Mouse (Mus musculus): Measurements from ENCODE around the gene Kbtbd2.

Gene Kbtbd2

DNA sequence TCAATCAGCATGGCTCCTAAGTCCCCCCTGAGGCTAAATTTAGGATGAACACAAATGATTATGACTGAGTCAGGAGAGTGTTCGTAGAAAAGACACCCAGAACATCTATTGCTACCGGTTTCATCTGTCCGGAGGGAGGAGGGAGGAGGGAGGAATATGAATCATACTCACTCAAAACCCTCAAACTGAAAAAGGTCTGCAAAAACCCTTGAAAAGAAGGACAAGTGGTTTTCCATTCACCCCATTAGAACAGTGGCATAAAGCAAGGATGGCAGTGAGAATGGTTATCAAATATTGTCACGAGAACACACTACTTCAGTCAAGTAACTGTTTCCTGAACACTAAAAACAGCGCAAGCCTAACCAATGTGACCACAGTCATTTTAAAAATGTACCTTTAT lies 12.5 kb downstream of the Kbtbd2 start:
- no peak for DNase-seq (ENCODE audit: low spot score)

DNA sequence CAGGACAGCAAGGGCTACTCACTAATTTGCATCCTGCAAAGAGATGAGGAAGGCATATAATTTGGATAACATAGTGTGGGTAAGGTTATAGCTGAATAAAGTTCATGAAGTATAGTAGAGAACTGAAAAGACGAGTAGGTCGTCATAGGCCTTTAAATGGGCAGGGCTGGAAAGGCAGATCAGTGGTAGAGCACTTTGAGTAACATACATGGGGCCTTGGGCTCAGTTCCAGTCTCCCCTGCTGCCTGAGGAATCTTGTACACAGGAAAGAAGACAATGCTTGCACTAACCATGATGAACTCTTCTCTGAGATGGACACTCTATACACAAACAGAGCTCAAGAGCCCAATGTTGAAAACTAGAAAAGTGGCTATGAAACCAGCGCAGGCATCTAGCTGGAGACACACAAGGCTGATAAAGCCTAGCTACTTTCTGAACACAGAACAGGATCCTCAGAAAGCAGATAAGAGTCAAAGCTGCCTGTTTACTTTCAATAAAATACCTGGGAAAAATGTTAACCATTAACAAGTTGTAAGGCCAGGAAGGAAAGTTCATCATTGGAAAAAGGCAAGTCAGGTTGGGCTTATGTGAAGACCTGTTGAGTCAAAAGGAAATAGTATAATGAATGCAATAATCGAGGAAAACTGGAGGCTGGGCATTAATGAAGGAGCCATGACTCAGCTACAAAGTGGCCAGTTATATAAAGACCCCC lies 13.9 kb downstream of the Kbtbd2 start:
- no peak for DNase-seq (ENCODE audit: low spot score)

DNA sequence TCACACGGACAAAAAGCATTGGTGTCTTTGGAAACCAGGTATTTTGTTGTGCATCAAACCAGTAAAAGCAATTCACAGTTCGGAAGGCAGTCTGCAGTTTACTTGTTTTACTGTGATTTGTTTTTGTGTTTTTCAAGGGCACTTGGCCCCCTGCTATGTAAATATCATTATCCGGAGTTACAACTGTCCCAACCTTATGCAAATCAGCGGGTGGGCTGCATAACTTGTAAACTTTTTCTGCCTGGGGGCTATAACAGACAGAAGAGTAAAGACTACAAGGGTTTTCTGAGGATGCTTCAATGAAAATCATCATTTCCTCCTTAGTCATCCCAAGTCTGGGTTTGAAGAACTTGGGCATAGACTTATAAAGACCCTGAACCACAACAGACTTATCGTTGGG lies 18.0 kb downstream of the Kbtbd2 start:
- no peak for DNase-seq (ENCODE audit: low spot score)

DNA sequence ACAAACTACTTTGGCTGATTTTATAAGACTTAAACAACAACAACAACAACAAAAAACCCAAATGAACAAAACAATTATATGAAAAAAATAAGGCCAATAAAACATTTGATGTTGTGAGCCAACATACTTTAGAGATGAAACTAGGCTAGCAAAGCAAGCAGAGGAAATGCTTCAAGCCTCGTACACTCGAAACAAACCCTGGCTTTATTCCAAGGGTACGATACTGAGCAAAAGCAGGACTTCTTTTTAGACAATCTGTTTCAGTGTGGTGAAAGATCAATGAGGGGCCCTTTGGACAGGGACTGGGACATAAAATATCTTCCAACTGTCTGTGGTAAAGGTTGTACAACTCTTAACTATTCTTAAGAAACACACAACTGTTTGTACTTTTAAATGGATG lies 21.8 kb downstream of the Kbtbd2 start:
- no peak for DNase-seq (ENCODE audit: low spot score)

DNA sequence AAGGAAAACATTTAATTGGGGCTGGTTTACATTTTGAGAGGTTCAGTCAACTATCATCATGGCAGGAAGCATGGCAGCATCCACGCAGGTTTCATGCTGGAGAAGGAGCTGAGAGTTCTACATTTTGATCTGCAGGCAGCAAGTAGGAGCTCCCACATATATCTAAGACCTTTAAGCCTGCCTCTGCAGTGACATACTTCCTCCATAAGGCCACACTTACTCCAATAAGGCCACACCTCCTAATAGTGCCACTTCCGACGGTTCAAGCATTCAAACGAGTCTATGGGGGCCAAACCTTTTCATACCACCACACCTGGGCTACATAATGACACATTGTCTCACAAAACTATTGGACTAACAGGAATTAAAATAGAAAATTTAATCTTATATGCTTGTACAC lies 31.9 kb downstream of the Kbtbd2 start:
- DNase-seq (ENCODE audit: low spot score) = no peak

DNA sequence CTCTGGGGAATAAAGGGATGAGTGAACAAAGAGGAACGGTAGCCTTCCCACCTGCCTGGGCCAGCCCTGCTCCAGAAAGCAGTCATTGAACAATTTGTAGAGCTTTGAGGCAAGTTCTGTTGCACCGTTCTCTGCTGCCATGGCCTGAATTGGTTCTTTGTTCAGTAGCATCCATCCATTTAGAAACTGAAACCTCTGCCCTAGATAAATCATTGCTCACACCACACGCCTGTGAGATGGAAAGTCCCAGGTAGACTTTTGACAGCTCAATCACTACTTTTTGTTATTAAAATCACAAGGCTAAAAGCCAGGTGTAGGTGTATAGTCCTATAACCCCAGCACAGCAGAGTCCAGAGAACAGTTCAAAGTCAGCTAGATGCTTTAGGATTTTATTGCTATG lies 32.3 kb downstream of the Kbtbd2 start:
- DNase-seq (ENCODE audit: low spot score) = no peak

DNA sequence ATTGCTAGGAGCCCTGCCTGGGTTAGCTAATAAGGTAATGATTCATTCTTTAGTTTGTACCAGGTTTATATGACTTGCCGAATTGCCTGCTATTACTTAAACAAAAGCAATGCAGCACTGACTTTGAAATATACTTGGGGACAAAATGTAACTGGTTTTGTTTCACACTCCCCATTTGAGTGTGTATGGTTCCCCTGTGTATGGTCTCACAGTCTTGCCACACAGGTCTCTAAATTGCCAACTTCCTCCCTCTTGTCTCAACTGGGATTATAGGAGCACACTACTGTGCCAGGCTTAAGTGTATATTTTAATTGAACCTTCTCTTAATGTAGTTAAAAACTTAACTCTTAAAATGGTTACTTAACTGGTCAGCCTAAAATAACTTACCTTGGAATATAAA lies 38.3 kb downstream of the Kbtbd2 start:
- no peak for DNase-seq (ENCODE audit: low spot score)

DNA sequence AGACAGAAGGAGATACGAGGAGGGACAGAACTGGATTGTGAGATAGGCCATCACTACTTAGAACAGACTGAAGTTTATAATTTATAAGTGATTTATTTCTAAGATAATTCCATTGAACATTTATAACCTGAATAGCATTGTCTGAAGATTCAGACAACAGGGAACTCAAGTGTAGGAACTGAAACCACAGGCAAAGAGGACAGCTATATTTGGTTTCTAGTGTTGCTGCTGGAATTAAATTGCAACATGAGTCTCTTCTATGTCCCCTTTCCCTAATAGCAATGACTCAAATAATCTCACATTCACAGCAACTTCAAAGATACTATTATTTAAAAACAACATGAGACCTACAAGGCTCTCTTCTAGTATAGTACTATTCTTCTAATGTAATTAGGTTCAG lies 41.5 kb downstream of the Kbtbd2 start:
- no peak for DNase-seq (ENCODE audit: low spot score)

DNA sequence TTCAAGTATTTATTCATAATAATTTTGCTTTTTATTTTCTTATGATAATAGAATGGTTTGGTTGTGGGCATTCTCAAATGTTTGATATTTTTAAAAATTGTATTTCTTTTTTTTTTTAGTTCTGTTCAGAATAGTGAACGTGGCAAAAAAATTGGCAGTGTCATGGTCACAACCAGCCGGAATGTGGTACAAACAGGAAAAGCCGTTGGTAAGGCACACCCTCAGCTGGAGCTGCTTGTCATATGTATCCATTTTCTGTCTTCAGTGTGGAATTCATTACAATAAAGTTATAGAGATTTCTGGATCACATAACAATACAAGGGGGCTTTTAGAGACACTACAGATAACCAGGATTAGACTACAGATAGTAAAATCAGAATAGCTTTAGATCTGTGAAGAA lies 43.9 kb downstream of the Kbtbd2 start:
- no peak for DNase-seq (ENCODE audit: low spot score)

DNA sequence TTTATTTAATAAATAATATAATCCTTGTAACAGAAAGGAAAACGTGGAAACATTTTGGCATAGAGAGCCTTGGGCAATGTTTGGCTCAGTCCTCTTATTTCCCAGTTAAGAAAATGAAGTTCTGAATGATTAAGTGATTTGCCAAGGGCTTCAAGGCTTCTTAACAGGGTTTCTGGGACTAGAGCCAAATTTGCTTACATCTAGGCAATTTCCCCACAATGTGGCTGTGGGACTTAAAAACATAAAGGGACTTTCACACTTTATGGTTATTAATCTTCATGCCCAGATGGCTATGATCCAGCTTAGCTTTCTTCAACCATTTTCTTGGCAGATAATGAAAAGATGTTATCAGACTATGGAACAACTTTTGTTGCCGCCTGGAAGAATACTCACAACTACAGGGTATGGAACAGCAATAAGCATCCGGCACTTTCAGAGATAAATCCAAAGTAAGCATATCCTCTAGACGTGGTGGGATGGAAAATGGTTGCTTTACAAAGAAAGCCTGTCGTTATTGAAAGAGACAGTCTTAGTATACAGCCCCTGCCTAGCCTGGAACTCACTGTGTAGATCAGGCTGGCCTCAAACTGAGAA lies 51.6 kb downstream of the Kbtbd2 start:
- DNase-seq (ENCODE audit: low spot score) = no peak

DNA sequence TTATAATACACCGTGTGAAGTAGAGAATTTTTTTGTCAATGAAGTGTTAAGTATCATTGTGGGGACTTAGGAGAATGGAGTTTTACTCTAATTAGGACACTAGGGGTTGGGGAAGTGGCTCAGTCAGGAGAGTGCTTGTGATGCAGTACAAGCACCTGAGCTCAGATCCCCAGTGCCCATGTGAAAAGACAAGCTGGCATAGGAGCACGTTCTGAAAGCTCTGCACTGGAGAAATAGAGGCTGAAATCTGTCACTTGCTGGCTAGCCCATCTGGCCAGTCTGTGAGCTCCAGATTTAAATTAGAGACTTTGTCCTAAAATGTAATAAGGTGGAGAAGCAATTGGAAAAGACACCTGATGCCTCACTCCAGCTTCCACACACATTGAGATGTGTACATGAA lies 65.1 kb downstream of the Kbtbd2 start:
- no peak for DNase-seq (ENCODE audit: low spot score)

All from ovary, postnatal 10 days (tissue).